Mouse (Mus musculus) heart, postnatal 0 days (tissue): ENCODE measurements at regions not wholly inside any gene's neighbourhood (a gene's known extent, or its start where the extent isn't known, plus 50 kb on each side); places are given as distances from the start of the nearest gene placed in this dataset.

Experiments used
- CTCF ChIP-seq: IDR thresholded peaks from 2 replicates; pipeline ENCODE4 v1.5.1; 2016; ENCODE audit warnings: antibody characterized with exemption, control low read depth, low read depth
- EP300 ChIP-seq: IDR thresholded peaks from 2 replicates; pipeline ENCODE4 v1.6.1; 2016; ENCODE audit warnings: antibody characterized with exemption, low read depth

DNA sequence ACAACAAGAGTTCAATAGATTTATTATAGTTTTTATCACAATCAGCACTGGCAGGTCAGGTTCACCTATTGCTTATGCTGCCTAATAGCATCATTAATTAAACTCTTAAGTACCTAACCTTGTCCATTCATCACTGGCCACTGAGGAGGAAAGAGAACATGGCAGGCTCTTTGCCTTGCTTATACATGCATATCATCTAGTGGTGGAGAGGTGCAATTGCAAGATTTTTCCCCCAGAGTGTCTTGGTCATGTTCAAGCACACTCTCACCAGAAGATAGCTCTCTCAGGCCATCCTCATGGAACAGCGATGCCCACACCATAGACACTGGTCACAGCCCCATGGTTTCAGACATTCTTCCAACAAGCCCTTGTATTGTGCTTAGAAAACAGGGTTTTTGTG, 2289.1 kb upstream of the Gm7489 start:
- TF ChIP-seq CTCF (peak; percentile 64), EP300 (no peak)
